Comparison of ENCODE assay signal across 8 mouse cellular contexts in the genomic region with DNA sequence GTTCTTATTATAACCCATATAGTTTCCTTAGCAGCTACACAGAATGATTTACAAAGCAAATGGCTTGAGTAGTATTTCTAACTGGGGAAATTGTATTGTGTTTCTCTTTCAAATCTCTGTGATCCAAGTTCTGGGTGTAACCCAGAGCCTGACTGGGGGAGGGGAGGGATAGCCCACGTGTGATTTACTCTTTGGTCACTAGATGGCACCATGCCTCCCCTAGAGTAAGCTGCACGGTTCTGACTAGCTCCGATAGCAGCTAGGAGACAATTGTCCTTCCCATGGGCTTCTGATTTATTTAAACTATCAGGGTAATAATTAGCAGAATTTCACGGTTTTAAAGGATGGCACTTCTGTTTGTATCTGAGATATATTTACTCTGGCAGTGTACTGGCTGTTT.
DNase-seq lines count a peak whose midpoint lies in the region; ATAC-seq and TF ChIP-seq lines count a peak whose summit lies in the region.

No protein-coding gene starts in this region.

- H3K79me2 ChIP-seq in heart, adult 2 months (replicated peaks; ENCODE audit: control insufficient read depth, insufficient read depth, low read length), result no peaks in the 10 kb centered on the region

- no peaks in the 10 kb centered on the region for H3K27me3 ChIP-seq in embryonic facial prominence, embryonic 10.5 days (replicated peaks; ENCODE audit: low read depth, poor library complexity, severe bottlenecking)
- H3K27me3 ChIP-seq in heart, adult 2 months (ENCODE audit: control insufficient read depth, insufficient read depth, low read length), result no peaks in the 10 kb centered on the region
- H3K27me3 ChIP-seq in kidney, embryonic 14.5 days (ENCODE audit: control insufficient read depth, insufficient read depth, low read length), result no peaks in the 10 kb centered on the region
- no peaks in the 10 kb centered on the region for H3K27me3 ChIP-seq in limb, embryonic 12.5 days
- H3K27me3 ChIP-seq in midbrain, embryonic 16.5 days (ENCODE audit: control insufficient read depth, insufficient read depth, low read depth, low read length), result no peaks in the 10 kb centered on the region
- H3K27me3 ChIP-seq in spleen, adult 2 months (ENCODE audit: control insufficient read depth, insufficient read depth, low read length), result no peaks in the 10 kb centered on the region

- 3% methylated on average over 4 of the region's 4 CpGs for WGBS in embryonic facial prominence, embryonic 10.5 days
- WGBS in heart, adult 2 months, result 1% methylated on average over 4 of the region's 4 CpGs
- 6% methylated on average over 4 of the region's 4 CpGs for WGBS in kidney, embryonic 14.5 days
- WGBS in limb, embryonic 12.5 days, result 2% methylated on average over 4 of the region's 4 CpGs
- WGBS in midbrain, embryonic 16.5 days, result 2% methylated on average over 4 of the region's 4 CpGs
- 8% methylated on average over 4 of the region's 4 CpGs for WGBS in spleen, adult 2 months

- peaks cover 15% of the 10 kb centered on the region for H3K4me1 ChIP-seq in embryonic facial prominence, embryonic 10.5 days
- H3K4me1 ChIP-seq in heart, adult 2 months (ENCODE audit: control insufficient read depth, insufficient read depth, low read length), result no peaks in the 10 kb centered on the region
- H3K4me1 ChIP-seq in kidney, embryonic 14.5 days (ENCODE audit: control insufficient read depth, insufficient read depth, low read length), result no peaks in the 10 kb centered on the region
- H3K4me1 ChIP-seq in limb, embryonic 12.5 days (replicated peaks), result 0 out of 2 replicates have a peak, but pooled peaks cover 7% of the 10 kb centered on the region
- peaks cover 8% of the 10 kb centered on the region for H3K4me1 ChIP-seq in midbrain, embryonic 16.5 days (ENCODE audit: control insufficient read depth, insufficient read depth, low read length)
- no peaks in the 10 kb centered on the region for H3K4me1 ChIP-seq in spleen, adult 2 months (ENCODE audit: control insufficient read depth, insufficient read depth, insufficient read length)

- intact Hi-C loops in heart, adult 2 months (cut with DNase I), result loop anchor here (1.0 to 10.0 kb wide), 4 partner anchors 115 to 391 kb away; no protein-coding TSS in a partner anchor

- peak; percentile 82 for TF ChIP-seq EP300 in heart, adult 2 months (IDR thresholded peaks at IDR 0.05; ENCODE audit: insufficient read depth, low read depth, low read length)

- no peaks in the 10 kb centered on the region for H3K36me3 ChIP-seq in embryonic facial prominence, embryonic 10.5 days (replicated peaks)
- H3K36me3 ChIP-seq in heart, adult 2 months (ENCODE audit: control insufficient read depth, insufficient read depth, low read length), result no peaks in the 10 kb centered on the region
- H3K36me3 ChIP-seq in kidney, embryonic 14.5 days (ENCODE audit: control insufficient read depth, insufficient read depth, low read length), result no peaks in the 10 kb centered on the region
- no peaks in the 10 kb centered on the region for H3K36me3 ChIP-seq in limb, embryonic 12.5 days
- H3K36me3 ChIP-seq in midbrain, embryonic 16.5 days (ENCODE audit: control insufficient read depth, insufficient read depth, low read length), result no peaks in the 10 kb centered on the region
- H3K36me3 ChIP-seq in spleen, adult 2 months (ENCODE audit: control insufficient read depth, insufficient read depth, low read length), result no peaks in the 10 kb centered on the region

- H3K4me3 ChIP-seq in embryonic facial prominence, embryonic 10.5 days, result no peak overlapping the region
- no peak overlapping the region for H3K4me3 ChIP-seq in heart, adult 2 months
- H3K4me3 ChIP-seq in kidney, embryonic 14.5 days (ENCODE audit: low read length), result no peak overlapping the region
- H3K4me3 ChIP-seq in limb, embryonic 12.5 days (replicated peaks), result no peak overlapping the region
- no peak overlapping the region for H3K4me3 ChIP-seq in midbrain, embryonic 16.5 days (ENCODE audit: low read depth, low read length)
- no peak overlapping the region for H3K4me3 ChIP-seq in spleen, adult 2 months (ENCODE audit: extremely low read depth, insufficient read depth, insufficient read length)

- ATAC-seq in kidney, embryonic 14.5 days (ENCODE audit: low FRiP score, low TSS enrichment), result peak; percentile 94
- ATAC-seq in limb, embryonic 12.5 days (ENCODE audit: insufficient number of reproducible peaks, insufficient read depth, low FRiP score, low TSS enrichment, low read depth), result peak; percentile 78; the same call in 1 of the 2 replicates
- ATAC-seq in midbrain, embryonic 16.5 days, result peak; percentile 93

- no peak overlapping the region for H3K9ac ChIP-seq in heart, adult 2 months (ENCODE audit: low read depth, low read length)
- H3K9ac ChIP-seq in kidney, embryonic 14.5 days (ENCODE audit: low read depth, low read length), result no peak overlapping the region
- H3K9ac ChIP-seq in limb, embryonic 12.5 days (replicated peaks), result no peak overlapping the region
- H3K9ac ChIP-seq in midbrain, embryonic 16.5 days (ENCODE audit: low read depth, low read length), result no peak overlapping the region

- peak; percentile 95 for TF ChIP-seq CTCF in heart, adult 2 months (IDR thresholded peaks at IDR 0.05)
- peak; percentile 67; the same call in 1 of the 2 replicates for TF ChIP-seq CTCF in spleen, adult 2 months (IDR thresholded peaks at IDR 0.05; ENCODE audit: extremely low read depth, insufficient read depth, insufficient read length, insufficient replicate concordance)

- H3K27ac ChIP-seq in embryonic facial prominence, embryonic 10.5 days (replicated peaks), result no peak overlapping the region
- no peak overlapping the region for H3K27ac ChIP-seq in heart, adult 2 months
- no peak overlapping the region for H3K27ac ChIP-seq in kidney, embryonic 14.5 days (ENCODE audit: low read depth, low read length)
- no peak overlapping the region for H3K27ac ChIP-seq in limb, embryonic 12.5 days
- no peak overlapping the region for H3K27ac ChIP-seq in midbrain, embryonic 16.5 days (ENCODE audit: low read length)
- H3K27ac ChIP-seq in spleen, adult 2 months (ENCODE audit: insufficient read depth, low read length), result no peak overlapping the region

- H3K9me3 ChIP-seq in embryonic facial prominence, embryonic 10.5 days, result no peaks in the 10 kb centered on the region
- no peaks in the 10 kb centered on the region for H3K9me3 ChIP-seq in kidney, embryonic 14.5 days (ENCODE audit: control insufficient read depth, low read length)
- no peaks in the 10 kb centered on the region for H3K9me3 ChIP-seq in limb, embryonic 12.5 days
- H3K9me3 ChIP-seq in midbrain, embryonic 16.5 days (replicated peaks; ENCODE audit: control insufficient read depth, low read length, poor library complexity, severe bottlenecking), result no peaks in the 10 kb centered on the region

- no peak overlapping the region for H3K4me2 ChIP-seq in kidney, embryonic 14.5 days (replicated peaks; ENCODE audit: low read depth, low read length)
- H3K4me2 ChIP-seq in limb, embryonic 12.5 days, result no peak overlapping the region
- H3K4me2 ChIP-seq in midbrain, embryonic 16.5 days (ENCODE audit: low read length), result no peak overlapping the region

- DNase-seq in B cell, adult 2 months, result peak; percentile 77 to 82
- peak; percentile 84 for DNase-seq in adrenal gland, postnatal 14 days
- DNase-seq in embryonic facial prominence, embryonic 10.5 days (ENCODE audit: low spot score), result peak; percentile 74
- peak; percentile 67 to 70 for DNase-seq in heart, adult 2 months
- DNase-seq in spleen, adult 2 months (ENCODE audit: low read depth in 1 of 2, low spot score in 2 of 2), result peak; percentile 15 to 41

- TF ChIP-seq POLR2A in heart, adult 2 months (IDR thresholded peaks at IDR 0.05; ENCODE audit: insufficient read depth, low read depth, low read length), result no peak
- no peak for TF ChIP-seq POLR2A in spleen, adult 2 months (IDR thresholded peaks at IDR 0.05; ENCODE audit: low read depth, low read length)

Comparison
In these comparisons a context has a peak if more than half of its experiments do, and no peak if none do; other contexts are left out.
1. DNase-seq: peak in every context shown above with its lines; median percentile 84 in adrenal gland, postnatal 14 days; 80 in B cell, adult 2 months; 74 in embryonic facial prominence, embryonic 10.5 days; 68 in heart, adult 2 months; 28 in spleen, adult 2 months.